Mouse (Mus musculus) macrophage (primary cell): Measurements from ENCODE around the gene Psma6. TPM values are rescaled to one million over a fixed set of nuclear protein-coding genes. Genes with fewer than 3 reads are reported as not detected.
"Not testable (repeated sequence)": the region's sequence is repeated elsewhere in the genome, so short reads cannot be mapped to it uniquely, and the experiment has no call there.

ENCODE experiments used
- H3K27ac ChIP-seq: fragments of 350-480 bp; formaldehyde crosslinking; 2 replicates; pipeline ENCODE4 v1.9.0; 2021
- H3K36me3 ChIP-seq: fragments of 350-480 bp; formaldehyde crosslinking; 2 replicates; pipeline ENCODE4 v1.9.0; 2021; ENCODE audit errors: inconsistent target
- H3K4me3 ChIP-seq: fragments of 350-480 bp; formaldehyde crosslinking; 2 replicates; pipeline ENCODE4 v1.9.0; 2021; ENCODE audit errors: inconsistent target
- H3K79me2 ChIP-seq: fragments of 350-480 bp; formaldehyde crosslinking; 2 replicates; pipeline ENCODE4 v1.9.0; 2021; ENCODE audit errors: inconsistent target
- WGBS: methylation state at CpG from one replicate; pipeline ENCODE4 v1.1.7; 2026; ENCODE audit warnings: inconsistent platforms; ENCODE audit not compliant: missing documents; 5-methylcytosine and 5-hydroxymethylcytosine counted together
- polyA plus RNA-seq: library from polyadenylated mRNA; stranded (reverse); fragments of 250-400 nt; gene quantifications from 3 replicates; pipeline ENCODE4 v1.2.4, GENCODE M21; 2018; ENCODE audit warnings: inconsistent platforms
- total RNA-seq, 78 experiments: library from RNA; depleted of rRNA; stranded (reverse); fragments of 250-400 nt; gene quantifications; 1 replicate in 9 of 78; 2 replicates in 24 of 78; 3 replicates in 43 of 78; 4 replicates in 2 of 78; pipeline ENCODE4 v1.2.4; 2018; ENCODE audit warnings: inconsistent platforms in 56 of 78

Psma6 gene
- total RNA-seq (2018; cell fraction: chromatin; rRNA removed) = 100 to 1,000 TPM in 7 of 26 experiments, 10 to 100 TPM in 19; 16.4 to 148 (median 58.4) TPM
- total RNA-seq (2018; cell fraction: cytosol; rRNA removed) = 100 to 1,000 TPM; 117 to 287 (median 197) TPM
- 10 to 100 TPM; 20.4 to 99.3 (median 61.2) TPM for total RNA-seq (2018; cell fraction: nucleus; rRNA removed)
- 135 to 267 TPM (median 190 TPM) in 3 replicates for polyA plus RNA-seq

DNA sequence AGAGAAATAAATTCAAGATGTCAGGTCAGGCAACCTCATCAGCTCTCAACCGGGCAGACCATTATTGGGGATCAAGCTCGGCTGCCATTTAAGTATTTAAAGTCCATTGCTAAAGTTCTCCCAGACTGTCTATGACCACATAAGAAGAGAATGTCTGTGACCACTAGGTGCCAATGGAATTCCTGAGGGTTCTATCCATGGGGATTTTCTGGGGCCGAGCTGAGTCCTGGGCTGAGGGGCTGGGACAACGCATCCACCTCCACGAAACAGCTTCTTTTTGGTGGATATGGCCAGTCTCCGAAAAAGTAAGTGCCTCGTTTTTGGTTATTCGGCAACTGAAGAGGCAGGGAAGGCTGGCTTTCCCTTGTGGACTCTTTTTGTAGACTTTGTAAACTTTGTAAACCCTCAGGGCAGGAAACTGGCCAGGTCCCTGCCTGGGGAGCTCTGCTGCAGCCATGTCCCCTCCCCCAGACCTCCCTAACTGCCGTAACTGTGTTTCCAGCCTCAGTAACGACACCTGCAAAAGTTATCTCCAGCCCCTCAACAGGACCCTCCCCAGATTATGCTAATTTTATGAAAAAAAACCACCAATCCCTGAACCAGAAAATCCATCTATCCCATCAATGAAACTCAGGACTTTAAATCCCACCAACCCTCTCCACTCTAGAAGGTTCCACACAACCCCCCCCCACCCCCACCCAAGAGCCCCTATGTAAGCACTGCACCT, at the start of gene Psma6:
TSS of gene Psma6 (plus strand) at position 200 of the 727 bp plus-strand sequence.
- no peak within 1 kb of the TSS for H3K4me3 ChIP-seq
- 94% methylated on average over 10 of the region's 10 CpGs for WGBS

DNA sequence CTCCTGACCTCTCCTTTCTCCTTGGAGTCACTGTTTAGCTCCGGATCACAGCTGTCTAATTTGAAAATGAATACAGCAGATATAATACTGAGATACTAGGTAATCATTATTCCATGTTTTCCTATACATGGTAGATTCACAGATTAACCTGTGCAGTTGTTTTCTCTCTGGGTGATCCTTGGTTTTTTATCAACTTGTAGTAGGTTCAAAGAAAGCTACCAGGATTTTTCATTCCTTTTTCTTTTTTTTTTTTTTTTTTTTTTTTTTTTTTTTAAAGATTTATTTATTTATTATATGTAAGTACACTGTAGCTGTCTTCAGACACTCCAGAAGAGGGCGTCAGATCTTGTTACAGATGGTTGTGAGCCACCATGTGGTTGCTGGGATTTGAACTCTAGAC, 45.5 kb upstream of the Psma6 start:
- H3K27ac ChIP-seq, H3K79me2 ChIP-seq: not testable (repeated sequence)
- WGBS = 83% methylated on average over 1 of the region's 2 CpGs

More for the DNA sequence above, at the start of gene Psma6:
- H3K79me2 ChIP-seq = no peaks in the 10 kb centered on the region
- no peaks in the 10 kb centered on the region for H3K36me3 ChIP-seq
- no peak within 1 kb of the TSS for H3K27ac ChIP-seq

DNA sequence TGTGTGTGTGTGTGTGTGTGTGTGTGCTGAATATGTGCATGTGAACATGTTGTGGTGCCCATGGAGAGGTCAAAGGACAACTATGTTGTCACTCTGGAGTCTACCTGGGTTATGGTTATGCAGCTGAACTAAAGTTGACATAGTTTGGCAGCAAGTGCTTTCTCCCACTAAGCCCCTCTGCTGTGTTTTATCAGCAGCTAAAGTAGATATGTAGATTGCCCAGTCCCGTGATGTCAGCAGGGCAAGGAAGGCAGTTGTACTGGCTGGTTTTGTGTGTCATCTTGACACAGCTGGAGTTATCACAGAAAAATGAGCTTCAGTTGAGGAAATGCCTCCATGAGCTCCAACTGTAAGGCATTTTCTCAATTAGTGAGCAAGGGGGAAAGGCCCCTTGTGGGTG, 41.0 kb upstream of the Psma6 start:
- H3K79me2 ChIP-seq, H3K4me3 ChIP-seq, H3K36me3 ChIP-seq, H3K27ac ChIP-seq: not testable (repeated sequence)
- 100% methylated on average over 1 of the region's 1 CpGs for WGBS

More for the DNA sequence above, 45.5 kb upstream of the Psma6 start:
- not testable (repeated sequence) for H3K36me3 ChIP-seq, H3K4me3 ChIP-seq

DNA sequence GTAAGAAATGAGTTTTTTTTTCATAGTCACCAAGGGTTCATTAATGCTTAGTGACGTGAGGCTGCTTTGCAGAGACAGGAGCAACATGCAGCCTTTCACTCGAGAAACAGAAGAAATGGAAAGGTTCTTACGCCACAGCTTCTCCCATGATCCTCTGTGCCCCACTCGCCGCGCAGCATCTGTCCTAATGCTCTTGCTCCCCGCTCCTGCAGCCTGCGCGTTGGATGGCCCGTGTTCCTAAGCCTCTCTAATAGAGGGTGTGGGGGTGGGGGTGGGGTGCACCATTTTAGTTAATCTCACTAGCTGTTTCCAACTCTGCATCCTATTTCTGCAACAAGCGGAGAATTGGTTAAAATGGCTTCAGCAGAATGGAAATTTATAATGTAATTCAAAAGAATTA, 40.0 kb upstream of the Psma6 start:
- Histone ChIP-seq H3K27ac (no peak overlapping the region), H3K79me2 (no peaks in the 10 kb centered on the region), H3K36me3 (no peaks in the 10 kb centered on the region), H3K4me3 (no peak overlapping the region)
- 90% methylated on average over 11 of the region's 11 CpGs for WGBS

DNA sequence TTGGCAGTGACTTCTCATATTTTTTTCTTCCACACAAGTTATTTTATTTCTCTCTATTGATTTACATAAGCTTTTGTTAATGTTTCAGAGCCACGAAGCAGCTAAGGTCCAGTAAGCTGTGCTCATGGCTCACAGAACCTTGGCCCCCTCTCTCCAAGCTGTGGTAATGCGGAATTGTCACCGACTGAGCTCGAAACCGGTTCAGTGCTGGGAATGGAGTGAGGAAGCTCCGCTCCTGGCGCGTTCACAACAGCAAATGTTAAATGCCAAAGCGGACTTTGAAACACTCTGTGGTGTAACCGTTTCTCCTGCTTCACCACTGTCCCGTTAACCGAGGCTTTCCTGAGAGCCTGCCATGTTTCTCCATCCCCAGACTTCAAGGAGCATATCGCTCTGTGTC, 39.4 kb upstream of the Psma6 start:
- Histone ChIP-seq H3K27ac (no peak overlapping the region), H3K4me3 (no peak overlapping the region), H3K79me2 (no peaks in the 10 kb centered on the region), H3K36me3 (no peaks in the 10 kb centered on the region)
- 20% methylated on average over 13 of the region's 13 CpGs for WGBS

DNA sequence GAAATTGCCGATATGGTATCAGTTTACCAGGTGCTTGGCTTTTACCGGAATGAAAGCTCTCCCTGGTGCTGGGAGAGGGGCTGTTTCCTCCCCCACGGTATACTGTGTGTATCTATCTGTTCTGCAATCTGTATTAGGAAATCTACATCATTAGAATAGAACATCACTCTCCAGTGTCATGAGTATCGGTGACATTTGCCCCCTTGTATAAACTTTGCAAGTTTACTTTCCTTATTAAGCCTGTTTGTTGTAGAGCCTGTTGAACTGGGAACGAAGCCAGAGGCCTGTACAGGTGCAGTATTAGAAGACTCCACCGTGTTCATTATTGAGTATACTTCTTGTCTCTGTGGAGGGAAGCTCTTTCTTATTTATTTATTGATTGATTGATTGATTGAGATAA, 30.6 kb upstream of the Psma6 start:
- 86% methylated on average over 6 of the region's 6 CpGs for WGBS
- Histone ChIP-seq H3K36me3 (no peaks in the 10 kb centered on the region), H3K4me3 (no peak overlapping the region), H3K27ac (no peak overlapping the region), H3K79me2 (no peaks in the 10 kb centered on the region)

DNA sequence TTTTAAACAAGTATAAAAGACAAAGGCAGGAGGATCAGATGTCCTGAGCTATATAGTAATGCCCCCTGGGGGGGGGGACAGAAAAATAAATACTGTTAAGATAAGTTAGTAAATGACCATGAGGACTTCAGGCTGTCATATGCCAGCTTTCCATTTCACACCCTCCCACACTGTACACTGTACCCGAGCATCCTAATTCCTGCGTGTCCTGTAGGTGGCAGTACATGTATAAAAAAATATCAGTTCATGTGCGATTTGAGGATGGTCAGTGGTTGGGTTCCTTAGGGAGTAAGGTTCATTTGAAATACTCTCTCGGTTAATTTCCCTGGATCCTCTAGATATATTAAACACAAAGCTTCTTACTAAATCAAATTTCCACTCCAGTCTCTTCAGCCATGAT, 29.1 kb upstream of the Psma6 start:
- 53% methylated on average over 4 of the region's 4 CpGs for WGBS
- Histone ChIP-seq H3K36me3 (no peaks in the 10 kb centered on the region), H3K4me3 (no peak overlapping the region), H3K27ac (no peak overlapping the region), H3K79me2 (no peaks in the 10 kb centered on the region)

DNA sequence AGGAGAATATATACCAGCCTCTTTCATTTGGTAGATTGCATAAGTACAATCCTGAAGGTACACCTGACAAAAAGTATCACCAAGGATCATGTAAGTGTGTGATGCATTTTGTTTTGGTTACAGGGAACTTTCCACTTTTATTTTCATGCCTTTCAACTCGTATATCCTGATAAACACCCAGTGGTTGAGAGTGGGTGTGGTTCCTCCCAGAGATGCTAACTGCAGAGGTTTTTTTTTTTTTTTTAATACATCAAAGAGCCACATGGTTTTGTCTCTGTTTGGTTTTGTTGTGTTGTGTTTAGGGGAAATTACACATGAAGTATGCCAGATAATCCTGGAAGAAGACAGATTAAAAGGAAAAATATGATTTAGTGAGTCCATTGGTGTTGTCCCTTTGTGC, 26.7 kb upstream of the Psma6 start:
- Histone ChIP-seq H3K4me3 (no peak overlapping the region), H3K27ac (no peak overlapping the region), H3K36me3 (no peaks in the 10 kb centered on the region), H3K79me2 (no peaks in the 10 kb centered on the region)
- WGBS = 80% methylated on average over 1 of the region's 1 CpGs

DNA sequence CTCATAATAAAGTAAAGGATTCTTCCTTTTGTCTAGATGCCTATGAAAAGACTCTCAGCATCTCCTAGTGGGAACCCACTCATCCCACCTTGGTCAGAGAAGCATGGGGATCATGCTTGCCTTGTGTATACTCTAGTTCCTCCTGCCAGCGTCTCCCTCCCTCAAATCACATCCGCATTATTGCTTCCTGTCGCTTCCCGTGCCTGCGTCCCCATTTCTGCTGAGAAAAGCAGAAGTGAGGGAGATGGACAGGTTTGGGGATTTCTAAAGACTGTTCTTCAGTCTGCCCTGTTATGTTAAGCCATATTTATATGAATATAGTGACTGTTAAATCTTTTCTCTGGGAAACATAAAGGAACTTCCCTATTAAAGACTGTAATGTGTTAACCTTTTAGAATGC, 23.1 kb upstream of the Psma6 start:
- Histone ChIP-seq H3K36me3 (no peaks in the 10 kb centered on the region), H3K79me2 (no peaks in the 10 kb centered on the region)
- 9% methylated on average over 5 of the region's 5 CpGs for WGBS

DNA sequence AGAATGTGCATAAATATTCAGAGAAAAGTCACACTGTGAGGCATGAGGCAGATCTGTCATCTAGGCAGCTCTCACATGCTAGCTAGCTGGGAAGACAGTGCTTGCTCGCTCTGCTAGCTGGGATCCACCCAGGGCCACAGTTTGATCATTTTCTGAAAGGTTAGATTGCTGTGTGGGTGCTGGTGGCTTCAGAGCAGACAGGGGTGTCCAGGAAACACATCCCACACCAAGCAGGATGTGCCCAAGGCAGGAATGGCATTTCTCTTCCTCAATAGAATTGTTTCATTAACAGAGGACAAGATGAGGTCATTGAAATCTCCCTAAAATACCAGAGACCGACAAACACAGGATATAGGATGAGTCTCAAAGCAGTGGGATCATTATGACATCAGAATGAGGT, 18.9 kb upstream of the Psma6 start:
- 80% methylated on average over 2 of the region's 2 CpGs for WGBS
- no peak overlapping the region for H3K4me3 ChIP-seq

More for the DNA sequence above, 23.1 kb upstream of the Psma6 start:
- no peak overlapping the region for H3K27ac ChIP-seq
- no peak overlapping the region for H3K4me3 ChIP-seq

DNA sequence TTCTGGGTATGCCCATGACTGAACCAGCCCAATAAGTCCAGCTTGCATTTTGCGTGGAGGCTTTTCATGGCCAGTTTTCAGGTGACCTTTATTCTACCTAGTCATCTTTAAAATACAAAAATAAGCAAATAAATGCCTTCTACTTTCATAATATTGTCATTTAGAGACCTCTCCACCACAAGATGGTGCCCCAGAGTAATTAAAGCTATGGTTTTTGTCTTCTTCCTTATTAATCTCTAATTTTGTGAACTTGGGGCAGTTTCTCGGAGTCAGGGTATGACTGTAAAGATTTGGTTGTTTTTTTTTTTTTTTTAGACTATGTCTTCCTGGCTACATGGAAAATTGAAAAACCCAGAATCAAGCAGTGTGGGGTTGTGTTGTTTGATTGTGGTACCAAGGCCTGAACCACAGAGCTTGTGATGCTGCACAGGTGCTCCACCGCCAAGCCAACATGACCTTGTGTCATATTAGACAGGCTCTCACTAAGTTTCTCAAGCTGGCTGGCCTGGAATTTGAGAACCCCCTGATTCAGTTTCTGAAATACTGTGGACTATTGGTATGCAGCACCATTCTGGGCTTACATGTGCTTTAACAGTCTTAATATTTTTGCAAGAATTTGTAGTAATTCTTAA, 11.5 kb upstream of the Psma6 start:
- Histone ChIP-seq H3K27ac (no peak overlapping the region), H3K79me2 (no peaks in the 10 kb centered on the region), H3K36me3 (no peaks in the 10 kb centered on the region), H3K4me3 (no peak overlapping the region)
- 76% methylated on average over 3 of the region's 3 CpGs for WGBS

More for the DNA sequence above, 18.9 kb upstream of the Psma6 start:
- Histone ChIP-seq H3K79me2 (no peaks in the 10 kb centered on the region), H3K27ac (no peak overlapping the region), H3K36me3 (no peaks in the 10 kb centered on the region)

DNA sequence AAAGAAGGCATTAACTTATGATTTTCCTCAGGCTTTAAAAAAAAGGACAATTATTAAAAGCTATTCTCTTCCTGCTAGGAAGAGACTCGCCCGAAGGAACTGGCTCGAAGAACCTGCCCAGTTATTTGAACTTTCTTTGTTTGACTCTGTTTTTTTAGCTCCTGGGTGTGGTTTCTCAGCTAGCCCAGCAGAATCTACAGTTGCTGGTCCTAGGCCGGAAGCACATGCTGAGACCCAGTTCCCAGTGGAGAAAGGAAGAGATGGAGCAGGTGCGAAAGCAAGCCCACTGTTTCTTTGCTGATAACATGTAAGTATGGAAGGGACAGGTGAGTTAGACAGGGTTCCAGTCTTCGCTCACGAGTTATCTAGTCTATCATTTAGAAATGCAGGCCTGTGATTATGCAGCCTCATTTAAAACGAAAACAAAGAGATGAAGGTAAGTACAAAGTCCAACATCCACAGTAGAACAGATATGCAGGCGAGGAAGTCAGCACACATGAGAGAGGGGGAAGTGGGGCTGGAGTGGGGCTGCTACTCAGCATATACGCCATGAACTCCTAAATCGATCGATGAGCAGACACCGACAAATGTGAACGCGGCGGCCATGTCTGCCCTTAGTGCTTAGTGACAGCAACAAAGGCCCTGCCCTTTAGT, 6.9 kb upstream of the Psma6 start:
- WGBS = 94% methylated on average over 15 of the region's 16 CpGs
- Histone ChIP-seq H3K27ac (no peak overlapping the region), H3K36me3 (no peaks in the 10 kb centered on the region), H3K79me2 (no peaks in the 10 kb centered on the region), H3K4me3 (no peak overlapping the region)

DNA sequence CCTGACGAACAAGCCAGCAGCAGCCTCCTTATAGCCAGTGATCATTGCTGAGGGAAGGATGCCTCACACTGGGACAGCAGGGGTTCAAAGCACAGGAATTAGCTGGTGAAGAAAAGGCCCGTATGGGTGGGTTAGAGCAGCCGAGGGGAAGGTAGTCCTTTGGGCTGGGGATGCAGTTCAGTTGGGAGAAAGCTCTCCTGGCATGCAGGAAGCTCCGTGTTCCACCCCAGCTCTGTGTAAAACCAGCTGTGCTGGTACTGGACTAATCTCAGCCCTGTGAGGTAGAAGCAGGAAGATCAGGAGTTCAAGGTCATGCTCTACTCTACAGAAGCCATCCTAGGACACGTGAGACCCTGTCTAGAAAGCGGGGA, 6.4 kb upstream of the Psma6 start:
- Histone ChIP-seq H3K36me3 (no peaks in the 10 kb centered on the region), H3K27ac (no peak overlapping the region), H3K4me3 (no peak overlapping the region), H3K79me2 (no peaks in the 10 kb centered on the region)
- WGBS = 93% methylated on average over 6 of the region's 6 CpGs

DNA sequence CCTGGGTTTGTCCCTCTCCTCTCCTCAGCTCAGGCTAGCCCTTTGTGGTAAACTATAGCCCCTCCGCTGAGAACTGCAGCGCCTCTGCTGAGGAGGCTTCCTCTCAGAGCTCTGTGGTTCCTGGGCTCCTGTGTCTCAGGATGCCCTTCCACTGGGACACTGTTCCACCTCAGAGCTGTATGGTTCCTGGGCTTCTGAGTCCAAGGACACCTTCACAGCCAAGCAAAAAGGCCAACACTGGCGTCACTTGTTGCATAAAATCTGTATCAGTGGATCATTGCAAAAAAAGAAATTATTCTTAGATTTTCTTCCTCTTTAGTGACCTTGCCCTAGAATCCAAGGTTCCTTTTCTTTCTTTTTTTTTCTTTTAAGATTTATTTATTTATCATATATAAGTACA, 804 bp downstream of the Psma6 start:
- H3K4me3 ChIP-seq = no peak overlapping the region
- no peaks in the 10 kb centered on the region for H3K79me2 ChIP-seq
- no peaks in the 10 kb centered on the region for H3K36me3 ChIP-seq
- H3K27ac ChIP-seq = no peak overlapping the region
- WGBS = 74% methylated on average over 3 of the region's 3 CpGs

DNA sequence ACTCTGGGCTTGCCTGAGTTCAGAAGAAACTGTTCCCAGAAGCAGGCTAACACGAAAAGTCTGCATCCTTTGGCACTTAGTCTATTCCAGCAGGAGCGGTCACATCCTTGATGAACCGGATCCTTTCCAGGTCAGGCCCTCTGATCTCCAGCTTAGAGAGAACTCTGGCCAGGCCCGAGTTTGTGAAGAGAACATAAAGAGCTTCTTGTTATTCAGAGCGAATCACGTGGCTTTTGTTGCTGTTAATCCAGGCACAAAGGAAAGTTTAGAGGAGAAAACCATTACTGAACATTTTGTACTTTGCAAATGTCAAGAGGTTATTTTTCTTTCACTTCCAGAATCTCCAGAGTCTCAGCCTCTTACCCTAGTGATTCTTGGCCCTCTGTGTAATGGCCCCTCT, 1.9 kb downstream of the Psma6 start:
- Histone ChIP-seq H3K4me3 (no peak overlapping the region), H3K27ac (no peak overlapping the region), H3K36me3 (no peaks in the 10 kb centered on the region), H3K79me2 (no peaks in the 10 kb centered on the region)
- 95% methylated on average over 6 of the region's 6 CpGs for WGBS
